15 mouse cellular contexts compared by ENCODE assay signal in the genomic region with DNA sequence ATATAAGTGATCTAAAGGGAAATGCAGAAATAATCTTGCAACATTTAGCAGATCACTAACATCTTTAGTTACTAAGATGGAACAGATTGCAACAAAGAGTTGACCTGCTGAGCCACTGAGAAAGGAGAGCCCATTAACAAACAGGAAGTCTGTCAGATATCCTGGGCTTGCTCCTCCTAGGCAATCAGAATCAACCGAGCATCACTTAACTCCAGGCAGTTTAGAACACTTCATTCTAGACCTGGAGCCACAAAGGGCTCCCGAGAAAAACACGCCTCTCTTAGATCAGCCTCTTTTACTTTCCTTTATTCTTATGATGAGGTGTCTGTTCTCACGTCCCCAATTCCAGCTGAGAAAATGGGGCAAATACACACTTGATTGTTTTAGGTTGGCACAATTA. TPM values are rescaled to one million over a fixed set of nuclear protein-coding genes. Genes with fewer than 3 reads are reported as not detected.
DNase-seq lines count a peak whose midpoint lies in the region; ATAC-seq and TF ChIP-seq lines count a peak whose summit lies in the region.
"Had no signal": no experiment of that assay in that cellular context is flagged by ENCODE, and none has a peak within 500 bp of the region (broad histone marks: within the 10 kb centered on the region; RNA-seq: fewer than 3 reads in every experiment).

No protein-coding gene starts in this region.

- TF ChIP-seq EP300 in MEL (IDR thresholded peaks at IDR 0.05; ENCODE audit: low read depth in 1 of 2, low read length in 2 of 2), result no peak

- peaks cover 24% of the 10 kb centered on the region for H3K4me1 ChIP-seq in forebrain, embryonic 12.5 days
- H3K4me1 ChIP-seq in forebrain, embryonic 11.5 days (replicated peaks; ENCODE audit: control insufficient read depth, insufficient read depth, low read length), result peaks cover 6% of the 10 kb centered on the region
- peaks cover 0 to 4% of the 10 kb centered on the region in 2 experiments; a peak in 2 of 4 replicates for H3K4me1 ChIP-seq in MEL (ENCODE audit: control insufficient read depth in 1 of 2, insufficient read depth in 2 of 2, low read length in 2 of 2)
- H3K4me1 ChIP-seq in midbrain, embryonic 14.5 days (ENCODE audit: control insufficient read depth, insufficient read depth, low read length), result peaks cover 17% of the 10 kb centered on the region

- no peaks in the 10 kb centered on the region for H3K9me3 ChIP-seq in forebrain, embryonic 12.5 days
- no peaks in the 10 kb centered on the region for H3K9me3 ChIP-seq in forebrain, embryonic 11.5 days (ENCODE audit: control insufficient read depth, low read length)
- H3K9me3 ChIP-seq in MEL (replicated peaks; ENCODE audit: insufficient read depth, low read length), result no peaks in the 10 kb centered on the region
- H3K9me3 ChIP-seq in midbrain, embryonic 14.5 days (ENCODE audit: control insufficient read depth, low read length), result no peaks in the 10 kb centered on the region
- H3K9me3 ChIP-seq: heart, embryonic 15.5 days; liver, embryonic 15.5 days had no signal

- intact Hi-C loops in left cerebral cortex, postnatal 10 days (cut with DNase I), result no loop called here

- DNase-seq in forebrain, embryonic 11.5 days (ENCODE audit: low spot score), result no peak
- DNase-seq in MEL (ENCODE audit: low read depth, low spot score), result peak; percentile 36
- DNase-seq in midbrain, embryonic 14.5 days, result peak; percentile 56
- DNase-seq in left cerebral cortex, adult 11 months (ENCODE audit: low spot score), result no peak
- DNase-seq in left cerebral cortex, postnatal 10 days (ENCODE audit: extremely low spot score in 1 of 2, low spot score in 2 of 2), result no peak
- DNase-seq in lung, adult 18-20 months, result no peak
- DNase-seq: adrenal gland, adult 8-10 months; cerebellum, postnatal 25 days; kidney, postnatal 25 days; lung, postnatal 4 days; thymus, postnatal 14 days had no signal

- no peak overlapping the region for H3K9ac ChIP-seq in forebrain, embryonic 12.5 days
- H3K9ac ChIP-seq in forebrain, embryonic 11.5 days (ENCODE audit: low read length), result no peak overlapping the region
- no peak overlapping the region for H3K9ac ChIP-seq in MEL (ENCODE audit: control insufficient read depth, low read depth, low read length, poor library complexity, severe bottlenecking)
- H3K9ac ChIP-seq in midbrain, embryonic 14.5 days (replicated peaks; ENCODE audit: low read length), result peak overlapping the region; percentile 34
- H3K9ac ChIP-seq: heart, embryonic 15.5 days; liver, embryonic 15.5 days had no signal

- no peak for ATAC-seq in forebrain, embryonic 12.5 days (ENCODE audit: low FRiP score)
- no peak for ATAC-seq in forebrain, embryonic 11.5 days (replicated peaks; ENCODE audit: low FRiP score)
- peak; percentile 47 for ATAC-seq in granulocyte monocyte progenitor cell, adult 5-6 weeks (replicated peaks; ENCODE audit: poor library complexity, severe bottlenecking)
- no peak for ATAC-seq in midbrain, embryonic 14.5 days (ENCODE audit: low FRiP score, low TSS enrichment)

- 22% methylated on average over 4 of the region's 4 CpGs for WGBS in forebrain, embryonic 12.5 days
- WGBS in forebrain, embryonic 11.5 days, result 32% methylated on average over 4 of the region's 4 CpGs
- 21% methylated on average over 4 of the region's 4 CpGs for WGBS in midbrain, embryonic 14.5 days

- H3K4me2 ChIP-seq in forebrain, embryonic 12.5 days, result no peak overlapping the region
- no peak overlapping the region for H3K4me2 ChIP-seq in forebrain, embryonic 11.5 days (ENCODE audit: low read depth, low read length, severe bottlenecking)
- peak overlapping the region; percentile 60 for H3K4me2 ChIP-seq in midbrain, embryonic 14.5 days (ENCODE audit: low read length)

- H3K79me2 ChIP-seq in MEL (ENCODE audit: control insufficient read depth, insufficient read depth, low read length, poor library complexity), result peaks cover 19% of the 10 kb centered on the region

- H3K27ac ChIP-seq in forebrain, embryonic 12.5 days, result 0 out of 2 replicates have a peak overlapping the region, but pooled peaks have one; percentile 31
- no peak overlapping the region for H3K27ac ChIP-seq in forebrain, embryonic 11.5 days (ENCODE audit: low read depth, low read length)
- no peak overlapping the region for H3K27ac ChIP-seq in MEL (ENCODE audit: control insufficient read depth, low read depth, low read length)
- peak overlapping the region; percentile 49 for H3K27ac ChIP-seq in midbrain, embryonic 14.5 days (replicated peaks; ENCODE audit: low read depth, low read length)
- H3K27ac ChIP-seq: heart, embryonic 15.5 days; liver, embryonic 15.5 days had no signal

- no peak for TF ChIP-seq POLR2A in MEL (IDR thresholded peaks at IDR 0.05; ENCODE audit: control insufficient read depth in 1 of 2, insufficient read depth in 1 of 2, low read depth in 1 of 2, low read length in 2 of 2, poor library complexity in 1 of 2)

- TF ChIP-seq CTCF in MEL (IDR thresholded peaks at IDR 0.05 in 2 of 3, conservative IDR thresholded peaks at IDR 0.05 in 1 of 3; ENCODE audit: control insufficient read depth in 1 of 3, insufficient read depth in 1 of 3, low read depth in 2 of 3, low read length in 3 of 3, poor library complexity in 1 of 3, severe bottlenecking in 1 of 3), result no peak

- TF ChIP-seq RAD21 in MEL (IDR thresholded peaks at IDR 0.05; ENCODE audit: low read depth, low read length), result no peak

- H3K27me3 ChIP-seq in forebrain, embryonic 12.5 days, result no peaks in the 10 kb centered on the region
- H3K27me3 ChIP-seq in forebrain, embryonic 11.5 days (ENCODE audit: control insufficient read depth, insufficient read depth, low read length), result no peaks in the 10 kb centered on the region
- H3K27me3 ChIP-seq in MEL (ENCODE audit: control insufficient read depth in 1 of 2, insufficient read depth in 2 of 2, low read length in 2 of 2), result no peaks in the 10 kb centered on the region
- no peaks in the 10 kb centered on the region for H3K27me3 ChIP-seq in midbrain, embryonic 14.5 days (ENCODE audit: control insufficient read depth, insufficient read depth, low read length)
- H3K27me3 ChIP-seq: heart, embryonic 15.5 days; liver, embryonic 15.5 days had no signal

- no peak overlapping the region for H3K4me3 ChIP-seq in forebrain, embryonic 12.5 days (replicated peaks)
- no peak overlapping the region for H3K4me3 ChIP-seq in forebrain, embryonic 11.5 days (ENCODE audit: low read depth, low read length)
- no peak overlapping the region for H3K4me3 ChIP-seq in MEL (ENCODE audit: control insufficient read depth in 1 of 2, insufficient read depth in 1 of 2, low read depth in 2 of 2, low read length in 2 of 2)
- peak overlapping the region; percentile 12; the same call in 1 of the 2 replicates for H3K4me3 ChIP-seq in midbrain, embryonic 14.5 days (replicated peaks; ENCODE audit: low read depth, low read length)

- H3K36me3 ChIP-seq in forebrain, embryonic 12.5 days (replicated peaks), result no peaks in the 10 kb centered on the region
- no peaks in the 10 kb centered on the region for H3K36me3 ChIP-seq in forebrain, embryonic 11.5 days (ENCODE audit: control insufficient read depth, insufficient read depth, low read length)
- peaks cover 0 to 7% of the 10 kb centered on the region in 2 experiments; a peak in 2 of 4 replicates for H3K36me3 ChIP-seq in MEL (ENCODE audit: control insufficient read depth in 1 of 2, insufficient read depth in 2 of 2, low read length in 2 of 2)
- no peaks in the 10 kb centered on the region for H3K36me3 ChIP-seq in midbrain, embryonic 14.5 days (ENCODE audit: control insufficient read depth, insufficient read depth, low read length)
- H3K36me3 ChIP-seq: heart, embryonic 15.5 days; liver, embryonic 15.5 days had no signal

TF ChIP-seq in MEL, 35 proteins besides CTCF, POLR2A, EP300 and RAD21:
- TF ChIP-seq TBP (IDR thresholded peaks at IDR 0.05; ENCODE audit: low read depth, low read length) (no peak), ETS1 (IDR thresholded peaks at IDR 0.05; ENCODE audit: low read depth, low read length) (no peak), GABPA (IDR thresholded peaks at IDR 0.05; ENCODE audit: low read depth, low read length) (no peak), POLR2AphosphoS2 (IDR thresholded peaks at IDR 0.05; ENCODE audit: low read length) (no peak), SIN3A (IDR thresholded peaks at IDR 0.05; ENCODE audit: low read length) (no peak), HCFC1 (IDR thresholded peaks at IDR 0.05; ENCODE audit: low read depth, low read length) (no peak), MXI1 (IDR thresholded peaks at IDR 0.05; ENCODE audit: low read depth, low read length) (no peak), MAX (IDR thresholded peaks at IDR 0.05; ENCODE audit: low read length) (no peak), UBTF (IDR thresholded peaks at IDR 0.05; ENCODE audit: borderline replicate concordance, insufficient read depth, low read depth, low read length) (no peak)

RNA-seq across cellular contexts. Expression of gene Akap9, which starts 1.2 kb away (rescaled TPM):
- 295 and 296 TPM in 2 replicates for polyA plus RNA-seq in forebrain, embryonic 12.5 days (2016; fragmentation: Nextera tagmentation; extraction: Ambion mirVana)
- polyA plus RNA-seq in forebrain, embryonic 11.5 days (2014; fragmentation: Nextera tagmentation; extraction: Ambion mirVana), result 181 and 182 TPM in 2 replicates
- 15.9 and 16.0 TPM in 2 replicates for total RNA-seq in MEL (2012; rRNA removed)
- polyA plus RNA-seq in MEL (2012; ENCODE audit: insufficient read depth in 1 of 2, insufficient read length in 2 of 2, low read depth in 1 of 2, low replicate concordance in 2 of 2, missing spikeins in 1 of 2), result 10 to 100 TPM; 17.3 to 29.3 TPM
- total RNA-seq in granulocyte monocyte progenitor cell, adult 5-6 weeks (2014; fragmentation: Nextera tagmentation), result 39.3 and 45.5 TPM in 2 replicates
- 74.9 and 75.7 TPM in 2 replicates for total RNA-seq in granulocyte monocyte progenitor cell, adult 5-6 weeks (2017)
- 362 and 409 TPM in 2 replicates for polyA plus RNA-seq in midbrain, embryonic 14.5 days (2014; fragmentation: Nextera tagmentation; extraction: Ambion mirVana)
- 100 to 1,000 TPM; 107 to 117 TPM for total RNA-seq in left cerebral cortex, postnatal 10 days (2021)

RNA-seq across cellular contexts. Expression of gene Mterf1a, which starts 32.9 kb away (rescaled TPM):
- polyA plus RNA-seq in forebrain, embryonic 12.5 days (2016; fragmentation: Nextera tagmentation; extraction: Ambion mirVana), result 9.3 and 12.5 TPM in 2 replicates
- 9.7 and 9.8 TPM in 2 replicates for polyA plus RNA-seq in forebrain, embryonic 11.5 days (2014; fragmentation: Nextera tagmentation; extraction: Ambion mirVana)
- total RNA-seq in MEL (2012; rRNA removed), result 5.4 and 5.5 TPM in 2 replicates
- polyA plus RNA-seq in MEL (2012; ENCODE audit: insufficient read depth in 1 of 2, insufficient read length in 2 of 2, low read depth in 1 of 2, low replicate concordance in 2 of 2, missing spikeins in 1 of 2), result 1 to 10 TPM in 1 of 2 experiments, not detected in 1; 4.2 TPM
- total RNA-seq in granulocyte monocyte progenitor cell, adult 5-6 weeks (2014; fragmentation: Nextera tagmentation), result 2.3 and 8.2 TPM in 2 replicates
- 8.8 and 10.6 TPM in 2 replicates for total RNA-seq in granulocyte monocyte progenitor cell, adult 5-6 weeks (2017)
- polyA plus RNA-seq in midbrain, embryonic 14.5 days (2014; fragmentation: Nextera tagmentation; extraction: Ambion mirVana), result 6.8 and 7.0 TPM in 2 replicates
- total RNA-seq in left cerebral cortex, postnatal 10 days (2021), result 1 to 10 TPM; 7.5 to 10.0 TPM

Comparison
In these comparisons a context has a peak if more than half of its experiments do, and no peak if none do; other contexts are left out.
1. H3K27ac ChIP-seq: peak in forebrain, embryonic 12.5 days (single experiment) and midbrain, embryonic 14.5 days (single experiment); none in forebrain, embryonic 11.5 days (single experiment) and MEL (single experiment).
2. DNase-seq: peak in MEL (single experiment) and midbrain, embryonic 14.5 days (single experiment); none in forebrain, embryonic 11.5 days (single experiment), left cerebral cortex, adult 11 months (single experiment), left cerebral cortex, postnatal 10 days (0 of 2) and lung, adult 18-20 months (0 of 2).